Mouse (Mus musculus): Measurements from ENCODE around the gene Hist1h4c. TPM values are rescaled to one million over a fixed set of nuclear protein-coding genes. Genes with fewer than 3 reads are reported as not detected.
"Not testable (repeated sequence)": the region's sequence is repeated elsewhere in the genome, so short reads cannot be mapped to it uniquely, and the experiment has no call there.

Gene Hist1h4c
- polyA plus RNA-seq (2012): 0.93 and 3.0 TPM in 2 replicates

- Histone ChIP-seq H3K9me3 (ENCODE audit: control insufficient read depth, low read length) (no peaks in the 10 kb centered on the region), H3K27me3 (ENCODE audit: control insufficient read depth) (no peaks in the 10 kb centered on the region), H3K4me3 (replicated peaks) (peak within 1 kb of the TSS; percentile 67), H3K36me3 (ENCODE audit: control insufficient read depth) (peaks cover 5% of the 10 kb centered on the region), H3K4me1 (ENCODE audit: control insufficient read depth) (peaks cover 58% of the 10 kb centered on the region)
- no peak for TF ChIP-seq TAL1 (IDR thresholded peaks at IDR 0.05; ENCODE audit: low read length)
- no peak for TF ChIP-seq GATA1 (IDR thresholded peaks at IDR 0.05; ENCODE audit: low read length)
These were observed at the start of gene Hist1h4c for GRCm38 (mm10) chr13:23698300-23698693. Gene Hist1h4c (minus strand): TSS chr13:23698454.

- H3K9me3 ChIP-seq (ENCODE audit: control insufficient read depth, low read length): no peaks in the 10 kb centered on the region
- H3K27me3 ChIP-seq (ENCODE audit: control insufficient read depth): no peaks in the 10 kb centered on the region
- H3K4me3 ChIP-seq (replicated peaks): peak overlapping the region; percentile 63
- TF ChIP-seq GATA1 (IDR thresholded peaks at IDR 0.05; ENCODE audit: low read length) (no peak), TAL1 (IDR thresholded peaks at IDR 0.05; ENCODE audit: low read length) (no peak)
- peaks cover 9% of the 10 kb centered on the region for H3K36me3 ChIP-seq (ENCODE audit: control insufficient read depth)
- H3K4me1 ChIP-seq (ENCODE audit: control insufficient read depth): peaks cover 58% of the 10 kb centered on the region
These were observed 49.6 kb upstream of the Hist1h4c start for GRCm38 (mm10) chr13:23747892-23748288.

- Histone ChIP-seq H3K4me3 (replicated peaks) (peak overlapping the region; percentile 63), H3K9me3 (ENCODE audit: control insufficient read depth, low read length) (no peaks in the 10 kb centered on the region)
These were observed 49.0 kb upstream of the Hist1h4c start for GRCm38 (mm10) chr13:23747081-23747891.

GRCm38 (mm10) chr13:23746201-23747080 lies 48.2 kb upstream of the Hist1h4c start, which contains the start of gene Hist1h2bb:
Gene Hist1h2bb (plus strand): TSS chr13:23746734.
- H3K27me3 ChIP-seq (ENCODE audit: control insufficient read depth); H3K36me3 ChIP-seq (ENCODE audit: control insufficient read depth); H3K9me3 ChIP-seq (ENCODE audit: control insufficient read depth, low read length): not testable (repeated sequence)
- Histone ChIP-seq H3K4me1 (ENCODE audit: control insufficient read depth) (peaks cover 68% of the 10 kb centered on the region), H3K4me3 (replicated peaks) (peak within 1 kb of the TSS; percentile 79)

More at GRCm38 (mm10) chr13:23747081-23747891, 49.0 kb upstream of the Hist1h4c start:
- H3K36me3 ChIP-seq (ENCODE audit: control insufficient read depth): peaks cover 9% of the 10 kb centered on the region
- H3K4me1 ChIP-seq (ENCODE audit: control insufficient read depth): peaks cover 62% of the 10 kb centered on the region
- no peak for TF ChIP-seq TAL1 (IDR thresholded peaks at IDR 0.05; ENCODE audit: low read length)
- no peak for TF ChIP-seq GATA1 (IDR thresholded peaks at IDR 0.05; ENCODE audit: low read length)
- no peaks in the 10 kb centered on the region for H3K27me3 ChIP-seq (ENCODE audit: control insufficient read depth)

- Histone ChIP-seq H3K27me3 (ENCODE audit: control insufficient read depth) (no peaks in the 10 kb centered on the region), H3K36me3 (ENCODE audit: control insufficient read depth) (peaks cover 9% of the 10 kb centered on the region), H3K4me3 (replicated peaks) (peak within 1 kb of the TSS; percentile 79), H3K9me3 (ENCODE audit: control insufficient read depth, low read length) (no peaks in the 10 kb centered on the region), H3K4me1 (ENCODE audit: control insufficient read depth) (peaks cover 70% of the 10 kb centered on the region)
- TF ChIP-seq GATA1 (IDR thresholded peaks at IDR 0.05; ENCODE audit: low read length) (peak; percentile 24; the same call in 1 of the 2 replicates), TAL1 (IDR thresholded peaks at IDR 0.05; ENCODE audit: low read length) (no peak)
These were observed 47.3 kb upstream of the Hist1h4c start, which contains the start of gene Hist1h3c for GRCm38 (mm10) chr13:23745381-23746161. Gene Hist1h3c (minus strand): TSS chr13:23745602.

DNA sequence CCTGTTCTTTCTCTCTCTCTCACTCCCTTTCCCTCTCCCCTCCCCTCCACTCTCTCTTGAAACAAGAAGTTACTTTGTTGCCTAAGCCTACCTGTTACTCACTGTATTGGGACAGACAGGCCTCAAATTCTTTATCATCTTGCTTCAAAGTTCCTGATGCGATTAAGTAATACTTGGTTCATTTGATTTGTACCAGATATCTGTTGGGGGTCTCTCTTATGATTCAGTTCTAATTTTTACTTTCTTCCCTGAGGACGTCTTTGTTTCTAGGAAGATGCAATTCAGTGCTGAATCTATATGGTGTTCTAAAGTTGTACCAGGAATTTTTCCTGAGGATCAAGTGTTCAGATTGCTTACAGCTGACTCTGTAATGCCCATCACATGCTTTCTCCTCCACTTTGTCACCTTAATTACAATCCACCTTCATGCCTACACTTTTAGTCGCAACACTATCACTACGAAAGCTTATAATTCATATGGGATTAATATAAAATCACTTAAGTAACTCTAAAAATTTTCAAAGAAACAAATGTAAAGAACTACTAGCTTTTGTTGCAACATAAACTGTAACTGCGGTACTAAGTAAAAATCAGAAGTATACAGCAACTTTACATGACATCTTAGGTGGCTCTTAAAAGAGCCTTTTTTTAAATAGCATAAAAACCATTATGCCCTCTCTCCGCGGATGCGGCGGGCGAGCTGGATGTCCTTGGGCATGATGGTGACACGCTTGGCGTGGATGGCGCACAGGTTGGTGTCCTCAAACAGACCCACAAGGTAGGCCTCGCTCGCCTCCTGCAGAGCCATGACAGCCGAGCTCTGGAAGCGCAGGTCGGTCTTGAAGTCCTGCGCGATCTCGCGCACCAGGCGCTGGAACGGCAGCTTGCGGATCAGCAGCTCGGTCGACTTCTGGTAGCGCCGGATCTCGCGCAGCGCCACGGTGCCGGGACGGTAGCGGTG lies 46.4 kb upstream of the Hist1h4c start:
- TF ChIP-seq TAL1 (IDR thresholded peaks at IDR 0.05; ENCODE audit: low read length): no peak
- no peak for TF ChIP-seq GATA1 (IDR thresholded peaks at IDR 0.05; ENCODE audit: low read length)
- Histone ChIP-seq H3K9me3 (ENCODE audit: control insufficient read depth, low read length) (no peaks in the 10 kb centered on the region), H3K36me3 (ENCODE audit: control insufficient read depth) (peaks cover 6% of the 10 kb centered on the region), H3K27me3 (ENCODE audit: control insufficient read depth) (no peaks in the 10 kb centered on the region), H3K4me3 (replicated peaks) (peak overlapping the region; percentile 79), H3K4me1 (ENCODE audit: control insufficient read depth) (peaks cover 65% of the 10 kb centered on the region)

GRCm38 (mm10) chr13:23743963-23744362 lies 45.7 kb upstream of the Hist1h4c start:
- TF ChIP-seq GATA1 (IDR thresholded peaks at IDR 0.05; ENCODE audit: low read length): no peak
- TF ChIP-seq TAL1 (IDR thresholded peaks at IDR 0.05; ENCODE audit: low read length): no peak
- peaks cover 57% of the 10 kb centered on the region for H3K4me1 ChIP-seq (ENCODE audit: control insufficient read depth)
- H3K9me3 ChIP-seq (ENCODE audit: control insufficient read depth, low read length): no peaks in the 10 kb centered on the region
- H3K36me3 ChIP-seq (ENCODE audit: control insufficient read depth): peaks cover 5% of the 10 kb centered on the region
- no peaks in the 10 kb centered on the region for H3K27me3 ChIP-seq (ENCODE audit: control insufficient read depth)
- H3K4me3 ChIP-seq (replicated peaks): peak overlapping the region; percentile 68

DNA sequence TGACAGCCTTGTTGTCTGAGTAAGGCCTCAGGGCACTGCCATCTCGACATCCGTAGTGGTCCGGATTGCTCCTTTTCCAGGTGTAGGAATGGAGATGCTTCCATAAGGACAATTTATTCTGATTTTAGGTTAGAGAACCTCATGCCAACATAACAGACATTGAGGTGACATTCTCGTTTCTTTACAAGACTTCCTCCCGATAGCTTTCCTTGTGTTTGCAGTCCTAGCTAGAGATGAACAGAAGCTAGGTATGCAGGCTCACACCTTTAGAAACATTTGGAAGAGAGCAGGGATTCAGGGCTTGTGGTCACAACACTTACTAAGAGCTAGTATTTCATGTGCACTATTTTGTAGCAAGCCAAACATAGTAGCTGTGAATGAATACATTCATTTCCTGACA lies 45.0 kb upstream of the Hist1h4c start:
- no peak for TF ChIP-seq GATA1 (IDR thresholded peaks at IDR 0.05; ENCODE audit: low read length)
- TF ChIP-seq TAL1 (IDR thresholded peaks at IDR 0.05; ENCODE audit: low read length): no peak
- H3K4me3 ChIP-seq (replicated peaks): peak overlapping the region; percentile 68
- peaks cover 50% of the 10 kb centered on the region for H3K4me1 ChIP-seq (ENCODE audit: control insufficient read depth)

More for the DNA sequence above, 45.0 kb upstream of the Hist1h4c start:
- Histone ChIP-seq H3K36me3 (ENCODE audit: control insufficient read depth) (peaks cover 5% of the 10 kb centered on the region), H3K9me3 (ENCODE audit: control insufficient read depth, low read length) (no peaks in the 10 kb centered on the region), H3K27me3 (ENCODE audit: control insufficient read depth) (no peaks in the 10 kb centered on the region)

All from erythroblast, embryonic 14.5 days (primary cell).